Mouse (Mus musculus) T-helper 2 cell (primary cell): ENCODE data around the gene Nfia.

Experiments
- in situ Hi-C: fragments of 300-600 bp; cut with MboI, MseI; formaldehyde crosslinking; loops from one replicate; pipeline ENCODE4 v1.15.1; 2025; ENCODE audit warnings: high pct_unique_total_duplicates

Gene Nfia

DNA sequence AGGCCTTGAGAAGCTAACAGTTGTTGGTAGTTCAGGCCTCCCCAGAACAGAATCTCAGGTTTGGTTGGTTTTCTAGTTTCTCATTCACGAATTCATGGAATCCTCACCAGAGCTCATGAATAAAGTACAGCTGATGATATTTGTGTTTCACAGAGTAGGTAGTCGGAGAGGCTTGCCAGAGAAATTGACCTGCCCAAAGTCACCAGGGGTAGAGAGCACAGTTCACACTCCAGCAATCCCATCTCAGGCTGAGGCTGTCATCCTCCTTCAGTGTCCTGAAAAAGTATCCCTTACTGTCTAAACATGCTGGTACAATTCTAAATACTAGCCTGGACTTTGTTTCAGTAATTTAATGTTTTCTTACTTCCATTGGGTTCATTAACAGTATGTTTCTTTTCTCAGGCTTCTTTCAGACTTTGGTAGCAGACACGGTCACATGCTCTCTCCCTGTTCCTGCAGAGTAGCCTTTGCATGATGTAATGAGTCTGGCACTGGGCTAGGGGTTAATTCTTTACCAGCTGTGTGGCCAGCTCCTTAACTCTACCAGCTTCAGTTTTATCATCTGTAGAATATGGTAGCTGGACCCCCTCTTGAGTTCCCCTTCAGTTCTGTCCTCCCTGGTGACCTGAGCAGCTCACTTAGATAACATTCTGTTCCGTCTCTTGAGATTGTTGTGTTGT is 7.1 kb upstream of the Nfia start:
- in situ Hi-C loops, result no loop called here

DNA sequence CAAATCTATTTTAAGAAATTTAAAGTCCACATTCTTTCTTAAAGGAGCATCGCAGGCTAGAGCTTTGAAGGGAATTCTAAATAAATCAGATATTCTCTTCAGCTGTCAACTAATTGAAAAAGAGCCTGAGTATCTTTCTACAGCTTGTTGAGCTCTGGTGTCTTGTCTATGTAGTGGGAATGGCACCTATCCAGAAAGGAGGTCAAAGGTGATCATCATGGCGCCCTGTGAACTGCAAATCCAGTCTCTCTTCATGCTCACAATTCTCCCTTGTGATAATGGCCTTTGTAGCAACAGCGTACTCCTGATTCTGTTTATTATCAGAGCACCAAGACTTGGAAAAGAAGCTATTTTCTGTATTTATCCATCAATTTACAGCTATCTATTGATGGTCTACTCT is 6.4 kb upstream of the Nfia start:
- in situ Hi-C loops, result no loop called here

DNA sequence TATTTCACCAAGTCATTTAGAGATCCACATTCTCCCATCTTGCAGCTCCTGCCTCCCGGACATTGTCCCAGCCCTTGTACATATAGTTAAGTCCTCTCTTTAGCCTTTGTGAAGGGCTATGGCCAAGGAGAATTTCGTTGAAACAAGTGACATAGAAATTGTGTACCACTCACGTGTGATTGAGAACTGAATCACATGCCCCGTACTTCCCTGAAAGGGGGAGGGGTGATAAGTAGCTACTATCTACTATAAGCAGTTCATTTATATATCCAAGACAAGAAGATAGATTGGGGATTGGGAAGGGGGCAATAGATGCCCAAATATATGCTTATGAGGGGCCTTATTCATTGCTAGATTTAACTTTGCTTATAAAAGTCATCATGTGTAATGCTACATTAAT is 5.5 kb upstream of the Nfia start:
- in situ Hi-C loops, result no loop called here

DNA sequence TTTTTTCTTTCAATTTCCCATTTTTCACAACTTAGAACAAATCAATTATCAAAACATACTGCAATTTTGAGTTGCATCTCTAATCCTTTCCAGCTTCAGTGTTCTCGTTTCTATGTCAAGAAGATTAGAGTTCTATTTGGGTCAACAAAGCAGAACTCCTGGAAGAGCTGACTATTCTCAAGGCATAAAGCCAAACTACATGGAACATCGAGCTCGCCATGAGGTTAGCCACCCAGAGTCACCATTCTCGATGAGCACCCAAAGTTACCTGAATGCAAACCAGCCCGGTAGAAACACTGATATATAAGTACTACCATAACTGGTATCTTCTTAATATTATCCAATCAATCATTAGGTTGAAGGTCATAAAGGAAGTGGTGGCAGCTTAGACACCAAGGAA is 5.0 kb upstream of the Nfia start:
- in situ Hi-C loops, result no loop called here

DNA sequence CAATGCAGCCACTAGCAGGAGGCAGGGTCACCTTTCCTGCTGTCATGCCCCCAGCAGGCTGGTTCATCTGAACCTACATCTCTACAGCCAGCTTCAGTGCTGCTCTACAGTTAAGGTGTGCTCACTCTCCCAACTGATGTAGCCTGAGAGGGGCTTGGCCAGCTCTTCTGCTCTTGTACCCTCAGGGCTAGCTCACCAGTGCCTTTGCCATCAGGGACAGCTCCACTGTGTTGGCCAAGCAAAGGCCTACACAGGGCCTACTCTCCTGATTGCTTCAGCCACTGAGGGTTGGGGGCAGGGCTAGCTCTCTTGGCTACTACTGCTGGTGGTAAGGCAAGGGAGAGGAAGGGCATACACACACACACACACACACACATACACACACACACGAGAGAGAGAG is 2.7 kb upstream of the Nfia start:
- in situ Hi-C loops, result no loop called here

DNA sequence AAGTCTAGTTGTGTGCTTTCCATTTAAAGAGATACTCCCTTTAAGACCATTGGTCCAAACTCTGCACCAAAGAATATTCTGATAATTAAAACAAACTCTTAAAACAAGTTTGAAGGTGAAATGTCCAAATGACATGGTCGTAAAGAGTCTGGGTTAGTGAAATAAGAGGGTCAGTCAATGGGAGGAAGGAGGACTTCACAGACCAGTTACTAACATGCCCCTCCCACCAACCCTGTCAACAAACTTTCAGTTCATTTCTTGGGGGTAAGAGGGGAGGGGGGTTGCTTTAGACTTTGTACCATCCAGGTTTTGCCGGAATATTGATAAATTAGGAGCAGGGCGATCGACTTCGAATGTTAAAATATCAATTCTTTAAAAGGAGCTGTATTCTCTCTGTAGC is 1.1 kb upstream of the Nfia start:
- in situ Hi-C loops, result no loop called here

GRCm38 (mm10) chr4:97772084-97772484 is 450 bp upstream of the Nfia start:
- in situ Hi-C loops, result no loop called here

- in situ Hi-C loops, result no loop called here
Observed at GRCm38 (mm10) chr4:97773110-97773593, 618 bp downstream of the Nfia start.

DNA sequence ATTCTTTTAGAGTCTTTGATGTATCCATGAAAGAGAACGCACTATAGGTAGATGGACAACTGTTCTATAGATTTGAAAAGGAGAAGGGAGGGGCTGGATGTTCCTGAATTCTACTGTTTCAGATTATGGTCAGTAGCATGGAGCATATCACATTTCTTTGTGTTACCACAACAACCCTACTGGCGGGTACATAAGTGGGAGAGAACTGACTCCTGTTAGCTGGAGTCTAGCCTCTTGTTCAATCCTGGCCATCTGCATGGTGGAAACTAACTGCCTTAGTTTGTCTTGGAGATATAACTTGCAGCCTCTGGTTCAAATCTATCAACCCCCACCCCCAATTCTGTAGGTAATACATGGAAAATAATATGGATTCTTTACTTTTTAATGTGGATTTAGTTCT is 1.3 kb downstream of the Nfia start:
- in situ Hi-C loops, result no loop called here

- in situ Hi-C loops, result no loop called here
Observed at GRCm38 (mm10) chr4:97774446-97774950, 2.0 kb downstream of the Nfia start.

- in situ Hi-C loops, result no loop called here
Observed at GRCm38 (mm10) chr4:97775059-97775458, 2.5 kb downstream of the Nfia start.

DNA sequence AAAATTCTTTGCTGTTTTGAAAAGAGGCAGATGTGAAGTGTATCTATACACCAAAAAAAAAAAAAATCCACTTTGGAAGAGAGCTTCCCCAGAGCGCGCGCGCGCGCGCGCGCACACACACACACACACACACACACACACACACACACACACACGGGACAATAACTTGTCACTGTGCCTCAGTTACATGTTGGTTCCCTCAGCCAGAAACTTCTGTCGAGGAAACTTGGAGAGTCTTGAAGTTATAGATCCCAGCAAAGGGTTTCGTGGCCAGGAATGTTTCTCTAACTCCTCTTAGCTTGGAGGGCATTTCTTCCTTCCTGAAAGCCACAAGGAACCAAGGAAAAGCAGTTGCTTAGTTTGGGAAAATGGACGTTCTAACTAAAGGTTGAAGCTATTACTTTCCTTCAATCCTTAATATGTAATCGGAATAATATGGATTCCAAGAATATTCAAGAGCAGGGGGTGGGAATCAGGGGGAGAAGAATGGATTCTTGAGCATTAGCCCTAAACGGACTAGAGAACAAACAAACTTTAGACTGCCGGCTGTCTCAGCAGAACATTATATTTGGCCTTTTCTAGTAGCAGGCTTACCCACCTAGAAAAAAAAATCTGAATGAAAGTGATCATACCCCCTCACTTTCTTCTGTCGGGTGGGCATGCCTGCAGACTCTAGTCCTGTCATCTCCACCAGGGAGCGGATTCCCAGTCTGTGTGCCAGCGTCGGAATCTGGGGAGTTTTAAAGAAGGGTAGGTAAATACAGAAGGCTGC is 3.1 kb downstream of the Nfia start:
- in situ Hi-C loops, result no loop called here

- in situ Hi-C loops, result no loop called here
Observed at GRCm38 (mm10) chr4:97776388-97777080, 4.0 kb downstream of the Nfia start.

DNA sequence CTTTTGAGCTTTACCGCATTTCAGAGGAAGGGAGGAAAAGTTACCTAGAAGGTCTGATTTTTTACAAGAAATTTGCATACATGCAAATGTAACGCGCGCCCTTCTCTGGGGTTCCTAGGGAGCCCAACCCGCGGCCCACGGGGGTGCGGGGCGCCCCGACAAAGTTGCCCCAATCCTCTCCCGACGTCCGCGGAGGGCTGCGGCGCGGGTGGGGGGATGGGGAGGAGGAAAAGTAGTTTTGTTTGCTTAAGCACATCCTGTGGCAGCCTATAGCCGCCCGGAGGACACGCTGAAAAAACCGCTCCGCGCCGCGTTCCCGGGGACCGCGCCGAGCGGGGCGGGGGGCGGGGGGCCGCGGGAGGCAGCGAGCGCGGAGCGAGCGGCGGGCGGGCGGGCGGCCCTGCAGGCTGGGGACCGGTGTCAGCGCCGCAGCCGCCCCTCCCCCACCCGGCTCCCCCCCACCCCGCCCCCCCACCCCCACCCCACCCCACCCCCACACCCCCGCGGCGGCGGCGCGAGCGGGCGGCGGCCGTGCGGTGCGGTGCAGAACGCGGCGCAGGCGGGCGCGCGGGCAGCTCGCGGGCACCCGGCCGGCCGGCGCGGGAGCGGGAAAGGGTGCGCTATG is 4.7 kb downstream of the Nfia start:
- in situ Hi-C loops, result no loop called here

- in situ Hi-C loops, result no loop called here
Observed at GRCm38 (mm10) chr4:97777706-97778176, 5.2 kb downstream of the Nfia start, which contains the start of gene E130114P18Rik. Gene E130114P18Rik (minus strand): TSS chr4:97778078.

GRCm38 (mm10) chr4:97778211-97779002 is 5.9 kb downstream of the Nfia start:
- in situ Hi-C loops, result no loop called here

- in situ Hi-C loops, result no loop called here
Observed at GRCm38 (mm10) chr4:97779003-97779930, 6.7 kb downstream of the Nfia start.

DNA sequence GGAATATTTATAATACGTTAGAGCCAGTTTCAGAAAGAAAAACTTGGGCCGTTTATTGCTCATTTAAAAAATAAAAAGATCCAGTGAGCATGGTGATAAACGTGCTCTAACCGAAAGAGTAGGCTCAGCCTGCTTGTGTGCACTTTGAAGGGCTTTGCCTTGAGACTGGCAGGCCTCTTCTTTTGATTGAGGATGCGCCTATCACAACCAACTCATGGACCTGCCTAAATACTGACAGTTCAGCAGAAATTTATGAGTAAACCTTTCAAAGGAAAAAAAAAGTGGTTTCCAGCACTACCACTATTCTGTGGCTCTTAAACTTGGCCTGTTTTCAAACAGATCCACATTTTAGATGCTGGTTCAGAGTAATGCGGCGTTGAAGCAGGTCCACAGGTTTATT is 7.5 kb downstream of the Nfia start:
- in situ Hi-C loops, result no loop called here

DNA sequence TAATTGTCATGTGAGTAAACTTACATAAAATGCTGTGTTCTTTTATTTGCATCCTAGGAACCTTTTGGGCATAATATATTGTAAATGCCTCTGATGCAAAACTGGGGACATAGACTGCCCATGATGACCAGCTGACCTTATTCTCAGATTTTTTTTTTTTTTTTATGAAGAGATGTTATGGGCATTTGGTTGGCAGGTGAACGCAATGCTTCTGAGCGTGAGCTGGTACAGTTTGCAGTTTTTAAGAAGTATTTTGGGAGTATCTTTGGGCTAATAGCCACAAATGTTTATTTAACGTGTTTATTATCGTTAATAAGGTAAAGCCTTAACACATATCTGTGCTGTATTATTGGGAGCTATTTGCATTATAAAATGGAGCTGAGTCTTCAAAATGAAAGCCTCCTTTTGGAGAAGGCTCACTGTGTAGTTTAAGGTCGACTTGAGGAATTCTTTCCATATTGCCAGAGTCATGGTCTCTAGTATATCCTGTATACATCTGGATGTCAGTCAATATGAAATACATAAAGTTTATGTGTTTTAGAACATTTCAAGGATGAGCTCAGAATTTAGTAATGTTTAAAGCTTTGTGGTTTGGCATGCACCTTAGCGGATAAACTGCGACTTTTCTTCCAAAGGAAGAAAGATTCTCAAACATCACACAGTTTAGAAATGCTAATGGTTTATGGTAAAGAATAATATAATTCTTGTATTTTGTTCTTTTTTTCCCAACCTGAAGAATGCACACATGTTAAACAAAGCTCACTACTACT is 8.3 kb downstream of the Nfia start:
- in situ Hi-C loops, result no loop called here
